Mouse (Mus musculus) megakaryocyte, embryonic 14.5 days (primary cell): ENCODE measurements around the gene Armcx6.

Experiments used
- FLI1 ChIP-seq: IDR thresholded peaks from 2 replicates; pipeline ENCODE4 v1.6.1; 2012; ENCODE audit warnings: low read length, inconsistent platforms, mixed read lengths
- GATA1 ChIP-seq: IDR thresholded peaks from 3 replicates; pipeline ENCODE4 v1.6.1; 2012; ENCODE audit warnings: mixed read lengths, low read length, inconsistent platforms, borderline replicate concordance

GRCm38 (mm10) chrX:134729778-134730177 is 21.4 kb downstream of the Armcx6 start:
- TF ChIP-seq GATA1 (no peak), FLI1 (no peak)
